Mouse (Mus musculus) MEL (cell line): ENCODE measurements around the gene Vps50. TPM values are rescaled to one million over a fixed set of nuclear protein-coding genes. Genes with fewer than 3 reads are reported as not detected.

Experiments
- DNase-seq: peaks from one replicate; pipeline ENCODE4 v3.0.0; 2011; ENCODE audit warnings: low read depth, low spot score
- H3K27ac ChIP-seq: 2 replicates; pipeline ENCODE4 v1.5.1; 2012; ENCODE audit warnings: low read depth, mild to moderate bottlenecking, control low read depth, low read length, moderate library complexity; ENCODE audit not compliant: control insufficient read depth
- H3K27me3 ChIP-seq, 2 experiments: fragments of 150-350 bp in 1 of 2; sonication (generic) in 1 of 2; 2 replicates each; pipeline ENCODE4 v1.6.1; 2012; ENCODE audit warnings: low read length in 2 of 2, mild to moderate bottlenecking in 2 of 2, improper control_type of control experiment in 1 of 2, moderate library complexity in 1 of 2; ENCODE audit not compliant: insufficient read depth in 2 of 2, control insufficient read depth in 1 of 2
- H3K36me3 ChIP-seq, 2 experiments: 2 replicates each; pipeline ENCODE4 v1.6.1; 2012 to 2014; ENCODE audit warnings: low read length in 2 of 2, improper control_type of control experiment in 1 of 2, inconsistent platforms in 1 of 2, mild to moderate bottlenecking in 1 of 2; ENCODE audit not compliant: insufficient read depth in 2 of 2, control insufficient read depth in 1 of 2
- H3K4me1 ChIP-seq, 2 experiments: fragments of 150-350 bp in 1 of 2; sonication (generic) in 1 of 2; 2 replicates each; pipeline ENCODE4 v1.6.1; 2012; ENCODE audit warnings: low read length in 2 of 2, improper control_type of control experiment in 1 of 2, mild to moderate bottlenecking in 1 of 2; ENCODE audit not compliant: insufficient read depth in 2 of 2, control insufficient read depth in 1 of 2
- H3K4me3 ChIP-seq, 2 experiments: fragments of 150-350 bp in 1 of 2; sonication (generic) in 1 of 2; 2 replicates each; pipeline ENCODE4 v1.5.1; 2012; ENCODE audit warnings: low read depth in 2 of 2, low read length in 2 of 2, mild to moderate bottlenecking in 2 of 2, moderate library complexity in 2 of 2, control low read depth in 1 of 2, improper control_type of control experiment in 1 of 2; ENCODE audit not compliant: control insufficient read depth in 1 of 2, insufficient read depth in 1 of 2
- H3K79me2 ChIP-seq: 2 replicates; pipeline ENCODE4 v1.6.1; 2012; ENCODE audit warnings: mild to moderate bottlenecking, low read length, moderate library complexity; ENCODE audit not compliant: control insufficient read depth, poor library complexity, insufficient read depth
- H3K9ac ChIP-seq: 2 replicates; pipeline ENCODE4 v1.6.1; 2012; ENCODE audit warnings: low read depth, mild to moderate bottlenecking, control low read depth, low read length, moderate library complexity; ENCODE audit not compliant: control insufficient read depth, poor library complexity, severe bottlenecking
- H3K9me3 ChIP-seq: fragments of 150-350 bp; sonication (generic); replicated peaks from 2 replicates; pipeline ENCODE4 v1.6.1; 2012; ENCODE audit warnings: mild to moderate bottlenecking, low read length, improper control_type of control experiment, moderate library complexity; ENCODE audit not compliant: insufficient read depth
- CHD2 ChIP-seq: IDR thresholded peaks from 2 replicates; pipeline ENCODE4 v1.6.1; 2011; ENCODE audit warnings: low read length, improper control_type of control experiment
- CTCF ChIP-seq, 3 experiments: IDR thresholded peaks in 2 of 3; conservative IDR thresholded peaks in 1 of 3; 2 replicates each; pipeline ENCODE4 v1.5.1; 2011 to 2012; ENCODE audit warnings: low read length in 3 of 3, low read depth in 2 of 3, mild to moderate bottlenecking in 2 of 3, improper control_type of control experiment in 1 of 3, inconsistent platforms in 1 of 3, mixed read lengths in 1 of 3, moderate library complexity in 1 of 3; ENCODE audit not compliant: control insufficient read depth in 1 of 3, insufficient read depth in 1 of 3, poor library complexity in 1 of 3, severe bottlenecking in 1 of 3
- EP300 ChIP-seq, 2 experiments: IDR thresholded peaks; 2 replicates each; pipeline ENCODE4 v1.6.1; 2011; ENCODE audit warnings: improper control_type of control experiment in 2 of 2, low read length in 2 of 2, low read depth in 1 of 2, mild to moderate bottlenecking in 1 of 2
- GABPA ChIP-seq: IDR thresholded peaks from 2 replicates; pipeline ENCODE4 v1.6.1; 2012; ENCODE audit warnings: low read depth, mild to moderate bottlenecking, inconsistent platforms, low read length, improper control_type of control experiment, moderate library complexity
- GATA1 ChIP-seq: IDR thresholded peaks from 2 replicates; pipeline ENCODE4 v1.6.1; 2011; ENCODE audit warnings: low read depth, low read length, improper control_type of control experiment
- HCFC1 ChIP-seq: IDR thresholded peaks from 2 replicates; pipeline ENCODE4 v1.6.1; 2012; ENCODE audit warnings: low read depth, mild to moderate bottlenecking, inconsistent platforms, low read length, improper control_type of control experiment, moderate library complexity
- JUND ChIP-seq: IDR thresholded peaks from 2 replicates; pipeline ENCODE4 v1.6.1; 2011; ENCODE audit warnings: low read depth, mild to moderate bottlenecking, improper control_type of control experiment, low read length
- MAFK ChIP-seq: IDR thresholded peaks from 2 replicates; pipeline ENCODE4 v1.6.1; 2011; ENCODE audit warnings: low read depth, mild to moderate bottlenecking, low read length, improper control_type of control experiment, borderline replicate concordance
- MEF2A ChIP-seq: IDR thresholded peaks from 2 replicates; pipeline ENCODE4 v1.6.1; 2014; ENCODE audit warnings: low read depth, mild to moderate bottlenecking, inconsistent platforms, low read length, improper control_type of control experiment; ENCODE audit not compliant: poor library complexity, insufficient replicate concordance, severe bottlenecking; ENCODE audit errors: extremely low read depth
- NRF1 ChIP-seq: IDR thresholded peaks from 2 replicates; pipeline ENCODE4 v1.6.1; 2014; ENCODE audit warnings: low read depth, mild to moderate bottlenecking, inconsistent platforms, low read length, improper control_type of control experiment, moderate library complexity; ENCODE audit not compliant: poor library complexity, insufficient read depth, severe bottlenecking
- POLR2AphosphoS2 ChIP-seq: IDR thresholded peaks from 2 replicates; pipeline ENCODE4 v1.6.1; 2011; ENCODE audit warnings: low read length, improper control_type of control experiment
- SIN3A ChIP-seq: IDR thresholded peaks from 2 replicates; pipeline ENCODE4 v1.6.1; 2012; ENCODE audit warnings: low read length, improper control_type of control experiment, inconsistent platforms
- SMC3 ChIP-seq: IDR thresholded peaks from 2 replicates; pipeline ENCODE4 v1.6.1; 2011; ENCODE audit warnings: low read depth, low read length, improper control_type of control experiment
- TAL1 ChIP-seq: IDR thresholded peaks from 2 replicates; pipeline ENCODE4 v1.6.1; 2012; ENCODE audit warnings: mild to moderate bottlenecking, inconsistent platforms, low read length, moderate library complexity, mixed read lengths
- TBP ChIP-seq: IDR thresholded peaks from 2 replicates; pipeline ENCODE4 v1.8.0; 2011; ENCODE audit warnings: low read depth, low read length, improper control_type of control experiment
- TCF12 ChIP-seq: IDR thresholded peaks from 2 replicates; pipeline ENCODE4 v1.6.1; 2014; ENCODE audit warnings: low read depth, mild to moderate bottlenecking, inconsistent platforms, low read length, improper control_type of control experiment, moderate library complexity
- USF1 ChIP-seq: IDR thresholded peaks from 2 replicates; pipeline ENCODE4 v1.6.1; 2014; ENCODE audit warnings: low read depth, mild to moderate bottlenecking, inconsistent platforms, low read length, improper control_type of control experiment, moderate library complexity
- ZKSCAN1 ChIP-seq: IDR thresholded peaks from 2 replicates; pipeline ENCODE4 v1.6.1; 2012; ENCODE audit warnings: low read depth, mild to moderate bottlenecking, inconsistent platforms, low read length, improper control_type of control experiment, moderate library complexity
- ZMIZ1 ChIP-seq: IDR thresholded peaks from 2 replicates; pipeline ENCODE4 v1.6.1; 2012; ENCODE audit warnings: low read depth, mild to moderate bottlenecking, inconsistent platforms, low read length, improper control_type of control experiment, moderate library complexity
- ZNF384 ChIP-seq: IDR thresholded peaks from 2 replicates; pipeline ENCODE4 v1.6.1; 2012; ENCODE audit warnings: low read depth, mild to moderate bottlenecking, inconsistent platforms, low read length, improper control_type of control experiment
- polyA plus RNA-seq, 2 experiments: library from polyadenylated mRNA; stranded (reverse) in 1 of 2; unstranded in 1 of 2; fragments of >175 nt in 1 of 2; fragments of >200 nt in 1 of 2; gene quantifications; 2 replicates each; pipeline versions ENCODE4 v1.2.1 to v1.2.4; 2012; ENCODE audit warnings: low replicate concordance in 2 of 2, low read depth in 1 of 2; ENCODE audit not compliant: insufficient read length in 2 of 2, insufficient read depth in 1 of 2, missing spikeins in 1 of 2
- total RNA-seq: library from RNA; depleted of rRNA; stranded (reverse); fragments of 300-350 nt; gene quantifications from 2 replicates; pipeline ENCODE4 v1.2.3, GENCODE M21; 2012

Vps50 gene
- total and polyA plus RNA-seq, 3 experiments, result 13.5 to 20.2 TPM; not detected in 1

DNA sequence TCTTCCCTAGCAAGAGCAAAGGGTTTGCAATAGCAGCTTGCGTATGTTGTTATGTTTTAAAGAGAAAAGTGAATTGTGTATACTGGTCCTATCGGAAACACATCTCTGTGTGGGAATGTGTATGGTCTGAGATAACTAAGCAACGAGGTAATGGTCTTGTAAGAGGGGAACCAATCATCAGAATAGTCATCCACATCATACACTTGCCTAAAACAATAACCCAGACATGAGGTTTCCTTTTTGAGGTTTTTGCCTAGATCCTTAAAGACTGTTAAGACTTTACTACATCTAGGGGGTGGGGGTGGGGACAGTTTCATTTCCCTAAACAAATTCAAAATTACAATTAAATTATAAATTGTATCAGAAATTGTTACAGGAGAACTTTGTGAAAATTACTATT is 13.0 kb upstream of the Vps50 start:
- H3K4me3 ChIP-seq, result no peak overlapping the region
- no peaks in the 10 kb centered on the region for H3K79me2 ChIP-seq
- H3K36me3 ChIP-seq, result no peaks in the 10 kb centered on the region
- no peak overlapping the region for H3K9ac ChIP-seq
- DNase-seq, result no peak
- H3K4me1 ChIP-seq, result no peaks in the 10 kb centered on the region
- no peaks in the 10 kb centered on the region for H3K9me3 ChIP-seq
- TF ChIP-seq JUND, result no peak
- TF ChIP-seq EP300 (IDR thresholded peaks at IDR 0.05; ENCODE audit: low read depth in 1 of 2, low read length in 2 of 2), result no peak
- TF ChIP-seq TCF12, result no peak
- no peak for TF ChIP-seq MAFK
- TF ChIP-seq USF1, result no peak
- no peak for TF ChIP-seq POLR2AphosphoS2
- no peak for TF ChIP-seq SIN3A
- TF ChIP-seq TAL1, result no peak
- no peak for TF ChIP-seq CTCF (IDR thresholded peaks at IDR 0.05 in 2 of 3, conservative IDR thresholded peaks at IDR 0.05 in 1 of 3; ENCODE audit: control insufficient read depth in 1 of 3, insufficient read depth in 1 of 3, low read depth in 2 of 3, low read length in 3 of 3, poor library complexity in 1 of 3, severe bottlenecking in 1 of 3)
- no peak for TF ChIP-seq SMC3
- TF ChIP-seq, all 39 proteins: peak for 0
- H3K27me3 ChIP-seq, result no peaks in the 10 kb centered on the region; a peak in 1 of 4 replicates
- no peak overlapping the region for H3K27ac ChIP-seq

DNA sequence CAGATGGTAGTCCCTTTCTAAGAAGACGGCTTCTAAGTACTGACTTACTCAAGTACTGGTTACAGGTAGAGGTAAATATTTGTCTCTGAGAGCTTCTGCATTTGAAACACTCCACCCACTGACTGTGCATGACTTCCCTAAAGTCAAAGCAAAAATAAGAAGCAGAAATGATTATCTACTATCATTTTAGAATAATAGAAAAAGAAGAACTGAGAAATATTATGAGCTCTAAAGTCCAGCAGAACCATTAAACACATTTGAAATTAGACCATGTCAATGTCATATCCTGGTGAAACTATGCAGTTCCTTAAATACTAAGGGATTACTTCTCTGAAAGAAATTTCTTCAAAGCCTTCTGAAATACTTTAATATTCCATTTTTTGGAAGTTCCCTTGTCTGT is 10.8 kb upstream of the Vps50 start:
- Histone ChIP-seq H3K4me1 (no peaks in the 10 kb centered on the region), H3K36me3 (no peaks in the 10 kb centered on the region), H3K4me3 (no peak overlapping the region), H3K79me2 (no peaks in the 10 kb centered on the region), H3K27ac (no peak overlapping the region), H3K27me3 (no peaks in the 10 kb centered on the region; a peak in 1 of 4 replicates), H3K9ac (no peak overlapping the region), H3K9me3 (no peaks in the 10 kb centered on the region)
- no peak for TF ChIP-seq GATA1
- no peak for TF ChIP-seq EP300 (IDR thresholded peaks at IDR 0.05; ENCODE audit: low read depth in 1 of 2, low read length in 2 of 2)
- no peak for TF ChIP-seq NRF1
- no peak for TF ChIP-seq HCFC1
- TF ChIP-seq ZMIZ1, result no peak
- no peak for TF ChIP-seq TBP
- TF ChIP-seq TCF12, result no peak
- TF ChIP-seq ZKSCAN1, result no peak
- TF ChIP-seq CTCF (IDR thresholded peaks at IDR 0.05 in 2 of 3, conservative IDR thresholded peaks at IDR 0.05 in 1 of 3; ENCODE audit: control insufficient read depth in 1 of 3, insufficient read depth in 1 of 3, low read depth in 2 of 3, low read length in 3 of 3, poor library complexity in 1 of 3, severe bottlenecking in 1 of 3), result no peak
- no peak for TF ChIP-seq ZNF384
- no peak for TF ChIP-seq MEF2A
- TF ChIP-seq GABPA, result no peak
- no peak for TF ChIP-seq CHD2
- peak; percentile 35 for DNase-seq
